Mouse (Mus musculus): Measurements from ENCODE around the gene Sema5a. TPM values are rescaled to one million over a fixed set of nuclear protein-coding genes. Genes with fewer than 3 reads are reported as not detected.

Gene Sema5a
- polyA plus RNA-seq, 1 experiment from 2014 or later = 19.6 TPM

DNA sequence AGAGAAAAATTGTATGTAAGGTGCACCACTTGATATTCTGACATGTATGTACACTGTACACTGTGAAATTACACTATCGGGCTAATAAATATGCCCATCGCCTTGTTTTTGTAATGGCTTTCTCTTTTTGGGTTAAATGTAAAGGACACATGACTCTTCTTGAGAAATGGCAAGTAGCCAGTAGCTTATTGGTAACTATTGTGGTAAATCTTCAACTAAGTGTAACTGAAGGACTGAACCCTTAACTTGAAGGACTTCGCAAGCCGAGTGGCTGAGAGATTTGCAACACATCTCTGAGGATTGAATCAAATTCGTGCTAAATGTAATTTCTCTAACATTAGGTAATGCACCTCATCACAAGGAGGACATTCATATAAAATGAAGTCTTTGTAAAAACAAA is 349.1 kb downstream of the Sema5a start:
- no peak overlapping the region for H3K27ac ChIP-seq
- H3K4me2 ChIP-seq = no peak overlapping the region
- no peaks in the 10 kb centered on the region for H3K27me3 ChIP-seq
- no peaks in the 10 kb centered on the region for H3K9me3 ChIP-seq (replicated peaks)
- H3K9ac ChIP-seq = no peak overlapping the region
- H3K4me1 ChIP-seq = peaks cover 19% of the 10 kb centered on the region
- H3K36me3 ChIP-seq (ENCODE audit: poor library complexity, severe bottlenecking) = no peaks in the 10 kb centered on the region
- no peak overlapping the region for H3K4me3 ChIP-seq
- WGBS = 96% methylated on average over 5 of the region's 5 CpGs
- no peak for ATAC-seq

DNA sequence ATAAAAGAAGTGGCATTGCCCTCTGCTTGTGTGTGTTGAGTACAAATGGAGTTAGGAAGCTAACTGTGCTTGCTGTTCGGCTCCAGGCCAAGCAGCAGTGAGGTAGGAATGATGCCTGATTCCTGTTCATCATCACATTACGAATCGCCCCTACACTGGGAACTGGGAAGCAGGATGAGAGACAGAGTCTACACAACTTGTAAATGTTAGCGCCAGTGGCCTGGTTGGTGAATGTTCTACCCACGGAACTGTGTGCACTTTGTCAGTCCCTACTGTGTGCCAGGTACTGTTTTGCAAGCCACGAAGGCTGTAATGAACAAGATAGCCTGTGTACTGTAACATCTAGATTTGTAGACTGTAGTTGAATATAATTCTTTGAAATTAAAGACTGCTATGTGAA is 352.0 kb downstream of the Sema5a start:
- Histone ChIP-seq H3K4me3 (no peak overlapping the region), H3K4me2 (no peak overlapping the region), H3K27ac (peak overlapping the region; percentile 44; the same call in 1 of the 2 replicates), H3K4me1 (peaks cover 19% of the 10 kb centered on the region), H3K36me3 (ENCODE audit: poor library complexity, severe bottlenecking) (no peaks in the 10 kb centered on the region), H3K9me3 (replicated peaks) (no peaks in the 10 kb centered on the region), H3K27me3 (no peaks in the 10 kb centered on the region), H3K9ac (no peak overlapping the region)
- 76% methylated on average over 6 of the region's 6 CpGs for WGBS
- ATAC-seq = no peak

DNA sequence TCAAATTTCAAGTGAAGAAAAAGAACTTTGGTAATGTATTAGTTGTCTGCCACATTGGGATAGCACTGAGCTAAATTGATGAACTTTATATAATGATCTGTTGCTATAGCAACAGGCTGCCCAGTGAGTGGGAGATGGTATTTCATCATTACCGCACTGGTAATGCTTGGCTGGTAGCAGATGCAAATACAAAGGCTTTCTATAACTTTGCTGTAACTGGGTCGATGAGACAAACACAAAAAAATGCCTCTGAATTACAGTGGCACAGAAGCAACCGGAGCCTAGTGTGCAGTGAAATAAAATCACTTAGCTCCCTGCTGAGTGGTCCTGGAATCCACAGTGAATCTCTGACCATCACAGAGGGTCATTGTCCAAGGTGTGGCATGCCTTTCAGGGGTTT is 352.6 kb downstream of the Sema5a start:
- H3K27me3 ChIP-seq = no peaks in the 10 kb centered on the region
- no peaks in the 10 kb centered on the region for H3K36me3 ChIP-seq (ENCODE audit: poor library complexity, severe bottlenecking)
- peaks cover 19% of the 10 kb centered on the region for H3K4me1 ChIP-seq
- H3K9ac ChIP-seq = no peak overlapping the region
- WGBS = 5% methylated on average over 3 of the region's 3 CpGs
- H3K4me2 ChIP-seq = no peak overlapping the region
- H3K4me3 ChIP-seq = no peak overlapping the region
- peak overlapping the region; percentile 54; the same call in 1 of the 2 replicates for H3K27ac ChIP-seq
- ATAC-seq = peak; percentile 80; the same call in 1 of the 2 replicates
- no peaks in the 10 kb centered on the region for H3K9me3 ChIP-seq (replicated peaks)

DNA sequence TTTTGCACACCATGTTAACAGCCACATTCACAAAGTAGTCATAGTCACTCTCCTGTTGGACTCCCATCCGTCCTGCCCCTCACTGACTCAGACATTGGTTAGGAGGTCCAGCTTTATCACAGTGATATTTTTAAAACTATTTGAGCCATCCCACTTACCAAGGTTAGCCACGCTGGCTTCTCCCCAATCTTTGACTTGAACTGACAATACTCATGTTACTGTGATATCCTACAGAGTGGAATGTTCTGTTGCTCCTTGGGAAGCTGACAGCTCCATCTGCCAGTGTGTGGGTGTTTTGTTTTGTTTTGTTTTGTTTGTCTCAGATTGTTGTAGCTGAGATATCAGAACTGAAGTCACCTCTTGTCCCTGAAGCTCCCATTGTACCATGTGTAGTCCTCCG is 362.6 kb downstream of the Sema5a start:
- Histone ChIP-seq H3K27ac (no peak overlapping the region), H3K4me2 (no peak overlapping the region), H3K36me3 (ENCODE audit: poor library complexity, severe bottlenecking) (no peaks in the 10 kb centered on the region), H3K4me3 (no peak overlapping the region), H3K27me3 (no peaks in the 10 kb centered on the region), H3K9ac (no peak overlapping the region), H3K4me1 (no peaks in the 10 kb centered on the region), H3K9me3 (replicated peaks) (no peaks in the 10 kb centered on the region)
- WGBS = 85% methylated on average over 3 of the region's 3 CpGs
- no peak for ATAC-seq

DNA sequence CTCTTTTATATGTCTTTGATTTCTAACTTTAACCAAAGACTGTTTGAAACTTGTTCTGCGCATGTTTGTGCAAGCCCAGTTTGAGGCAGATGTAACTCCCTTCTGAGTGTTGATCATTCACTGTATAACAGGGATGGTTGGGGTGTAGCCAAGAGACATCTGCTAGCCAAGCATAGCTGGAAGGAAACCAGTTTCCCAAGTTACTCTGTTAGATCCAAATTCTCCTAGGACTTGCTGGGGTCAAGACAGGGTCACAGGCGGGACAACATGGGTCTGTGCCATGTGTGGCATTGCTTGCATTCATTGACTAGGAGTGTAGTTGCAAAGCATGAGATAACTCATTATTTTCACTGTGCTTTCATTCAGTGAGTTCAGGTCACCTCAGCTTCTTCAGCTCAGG is 366.2 kb downstream of the Sema5a start:
- Histone ChIP-seq H3K9me3 (replicated peaks) (no peaks in the 10 kb centered on the region), H3K4me3 (no peak overlapping the region), H3K27me3 (no peaks in the 10 kb centered on the region), H3K4me2 (no peak overlapping the region), H3K9ac (no peak overlapping the region), H3K4me1 (no peaks in the 10 kb centered on the region), H3K27ac (no peak overlapping the region), H3K36me3 (ENCODE audit: poor library complexity, severe bottlenecking) (no peaks in the 10 kb centered on the region)
- WGBS = 93% methylated on average over 2 of the region's 2 CpGs
- no peak for ATAC-seq

DNA sequence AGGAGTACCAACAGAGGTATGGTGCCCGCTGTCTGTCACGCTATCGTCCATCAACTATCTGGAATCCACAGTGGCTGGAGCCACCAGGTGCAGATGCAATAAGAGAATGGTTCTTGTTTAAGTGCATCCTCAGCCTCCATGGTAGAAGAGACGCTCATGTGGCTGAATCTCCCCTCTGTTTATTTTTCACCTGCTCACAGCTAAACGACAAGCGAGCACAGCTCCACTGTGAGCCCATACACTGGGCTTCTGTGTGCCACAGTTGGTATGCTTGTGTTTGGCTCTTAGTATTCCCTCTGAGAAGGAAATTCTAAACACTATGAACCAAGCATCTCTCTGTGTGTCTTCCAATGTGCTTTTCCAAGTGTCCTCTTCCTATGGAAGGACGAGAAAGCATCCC is 366.6 kb downstream of the Sema5a start:
- Histone ChIP-seq H3K27me3 (no peaks in the 10 kb centered on the region), H3K4me3 (no peak overlapping the region), H3K27ac (no peak overlapping the region), H3K9me3 (replicated peaks) (no peaks in the 10 kb centered on the region), H3K4me2 (no peak overlapping the region), H3K4me1 (no peaks in the 10 kb centered on the region), H3K36me3 (ENCODE audit: poor library complexity, severe bottlenecking) (no peaks in the 10 kb centered on the region), H3K9ac (no peak overlapping the region)
- no peak for ATAC-seq
- 90% methylated on average over 7 of the region's 7 CpGs for WGBS

DNA sequence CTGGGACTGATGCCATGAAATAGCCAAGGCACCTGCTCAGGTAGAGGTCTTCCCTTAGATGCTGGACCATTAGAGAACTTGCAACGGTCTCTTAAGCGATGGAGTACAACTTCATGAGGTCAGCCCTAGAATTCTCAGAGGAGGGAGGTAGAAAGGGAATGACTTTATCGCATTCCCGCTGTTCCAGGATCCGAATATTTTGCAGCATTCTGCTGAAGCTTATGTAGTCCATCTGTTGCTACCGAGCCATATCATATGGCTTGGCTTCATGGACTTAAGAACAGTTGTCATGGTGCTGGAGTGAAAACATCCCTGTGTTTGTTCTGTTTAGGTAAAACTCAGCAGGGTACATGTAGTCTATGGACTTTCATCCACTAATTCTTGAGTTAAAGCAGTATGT is 369.1 kb downstream of the Sema5a start:
- ATAC-seq = no peak
- Histone ChIP-seq H3K4me1 (no peaks in the 10 kb centered on the region), H3K36me3 (ENCODE audit: poor library complexity, severe bottlenecking) (no peaks in the 10 kb centered on the region), H3K4me2 (no peak overlapping the region), H3K4me3 (no peak overlapping the region), H3K27ac (no peak overlapping the region), H3K27me3 (no peaks in the 10 kb centered on the region), H3K9me3 (replicated peaks) (no peaks in the 10 kb centered on the region), H3K9ac (no peak overlapping the region)
- WGBS = 87% methylated on average over 6 of the region's 6 CpGs

DNA sequence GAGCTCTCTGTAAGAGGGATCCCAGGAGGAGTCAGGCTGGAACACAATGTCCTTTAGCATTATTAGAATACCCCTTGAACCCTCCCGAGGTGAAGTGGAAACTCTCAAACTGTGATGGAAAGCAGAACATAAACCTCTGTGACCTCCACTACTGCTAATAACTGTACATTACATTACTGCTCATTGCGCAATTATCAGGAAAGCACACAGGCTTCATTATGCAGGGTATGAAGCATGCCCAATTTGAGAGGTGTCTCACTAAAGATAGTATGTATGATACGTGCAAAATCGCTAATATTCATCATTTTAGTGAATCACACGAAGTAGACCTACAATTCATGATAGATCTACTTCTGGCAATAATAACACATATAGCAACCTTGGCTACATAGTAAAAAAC is 371.2 kb downstream of the Sema5a start:
- ATAC-seq = no peak
- H3K9ac ChIP-seq = no peak overlapping the region
- H3K27ac ChIP-seq = no peak overlapping the region
- H3K4me3 ChIP-seq = no peak overlapping the region
- no peak overlapping the region for H3K4me2 ChIP-seq
- 90% methylated on average over 5 of the region's 5 CpGs for WGBS
- H3K9me3 ChIP-seq (replicated peaks) = no peaks in the 10 kb centered on the region
- H3K27me3 ChIP-seq = no peaks in the 10 kb centered on the region
- no peaks in the 10 kb centered on the region for H3K36me3 ChIP-seq (ENCODE audit: poor library complexity, severe bottlenecking)
- no peaks in the 10 kb centered on the region for H3K4me1 ChIP-seq

DNA sequence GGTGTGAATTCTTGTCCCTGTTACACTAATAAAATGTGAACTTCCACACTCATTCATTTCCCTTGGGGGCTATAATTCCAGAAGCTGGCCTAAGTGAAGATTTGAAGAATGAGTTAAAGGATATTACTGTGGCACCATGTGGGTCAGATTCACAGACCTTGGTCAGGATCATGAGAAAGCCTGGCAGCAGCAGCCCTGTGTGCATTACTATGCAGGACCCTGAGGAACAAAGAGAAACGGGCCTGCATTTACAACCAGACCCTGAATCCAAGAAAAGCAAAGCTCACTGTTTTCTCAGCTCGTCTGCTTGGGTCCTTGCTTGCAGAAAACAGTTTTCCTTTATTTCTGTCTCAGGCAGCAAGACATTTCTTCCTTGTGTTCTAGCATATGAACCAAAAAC is 374.6 kb downstream of the Sema5a start:
- WGBS = 59% methylated on average over 2 of the region's 2 CpGs
- ATAC-seq = no peak
- Histone ChIP-seq H3K9ac (no peak overlapping the region), H3K4me3 (no peak overlapping the region), H3K36me3 (ENCODE audit: poor library complexity, severe bottlenecking) (no peaks in the 10 kb centered on the region), H3K4me1 (0 out of 2 replicates have a peak, but pooled peaks cover 5% of the 10 kb centered on the region), H3K27me3 (no peaks in the 10 kb centered on the region), H3K27ac (no peak overlapping the region), H3K4me2 (no peak overlapping the region), H3K9me3 (replicated peaks) (no peaks in the 10 kb centered on the region)

DNA sequence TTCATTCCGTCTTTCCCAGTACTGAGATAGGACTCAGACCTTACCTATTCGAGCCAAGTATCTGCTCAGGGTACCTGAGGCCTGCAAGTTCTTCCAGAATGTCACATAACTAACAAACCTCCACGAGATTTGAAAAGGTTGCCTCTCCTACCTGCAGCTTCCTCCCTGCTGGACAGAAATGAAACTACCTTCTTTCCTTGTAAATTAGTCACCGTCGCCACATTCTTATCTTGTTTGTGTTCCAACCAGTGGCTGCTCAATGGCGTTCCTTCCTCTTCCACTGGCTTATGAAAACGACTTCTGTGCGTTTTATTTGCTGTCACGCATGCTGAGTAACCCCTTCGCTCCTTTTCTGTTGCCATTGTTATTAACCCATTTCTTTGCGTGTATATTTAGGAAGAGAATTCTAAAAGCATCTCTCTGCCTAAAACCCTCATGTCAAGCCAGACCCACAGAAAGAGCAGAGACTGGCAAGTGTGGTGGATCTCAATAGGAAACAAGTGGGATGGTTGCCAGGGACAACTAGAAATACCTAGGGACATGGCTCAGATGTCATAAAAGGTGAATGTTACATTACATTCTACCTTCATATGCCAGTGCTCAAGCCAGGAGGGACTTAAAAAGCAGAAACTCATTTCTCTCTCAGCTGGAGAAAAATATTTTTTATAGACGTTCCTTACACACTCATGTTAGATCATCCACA is 378.6 kb downstream of the Sema5a start:
- no peak for ATAC-seq
- Histone ChIP-seq H3K27me3 (no peaks in the 10 kb centered on the region), H3K4me3 (no peak overlapping the region), H3K4me1 (0 out of 2 replicates have a peak, but pooled peaks cover 5% of the 10 kb centered on the region), H3K27ac (no peak overlapping the region), H3K4me2 (no peak overlapping the region), H3K36me3 (ENCODE audit: poor library complexity, severe bottlenecking) (peaks cover 2% of the 10 kb centered on the region; the same call in 1 of the 2 replicates), H3K9ac (no peak overlapping the region), H3K9me3 (replicated peaks) (no peaks in the 10 kb centered on the region)
- WGBS = 82% methylated on average over 12 of the region's 12 CpGs

DNA sequence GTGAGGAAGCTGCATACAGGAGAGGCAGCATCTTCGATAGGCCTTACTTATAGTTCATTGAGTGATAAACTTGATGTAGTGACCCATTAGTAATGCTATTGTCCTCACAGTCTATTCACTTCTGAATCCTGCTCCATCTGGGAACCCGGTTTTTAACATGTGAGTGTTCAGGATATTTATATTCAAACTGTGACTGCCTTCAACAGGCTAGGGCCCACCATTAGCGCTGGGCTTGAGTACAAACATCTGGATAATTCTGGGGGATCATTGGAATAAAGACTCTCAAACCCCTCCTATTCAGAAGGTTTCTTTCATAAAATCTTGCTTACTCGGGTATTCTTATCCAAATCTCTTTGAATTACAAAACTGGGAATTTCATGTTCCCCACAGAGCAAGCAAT is 379.5 kb downstream of the Sema5a start:
- no peak for ATAC-seq
- Histone ChIP-seq H3K9me3 (replicated peaks) (no peaks in the 10 kb centered on the region), H3K4me2 (no peak overlapping the region), H3K9ac (no peak overlapping the region), H3K4me1 (0 out of 2 replicates have a peak, but pooled peaks cover 5% of the 10 kb centered on the region), H3K36me3 (ENCODE audit: poor library complexity, severe bottlenecking) (peaks cover 7% of the 10 kb centered on the region; the same call in 1 of the 2 replicates), H3K27ac (no peak overlapping the region), H3K4me3 (no peak overlapping the region), H3K27me3 (no peaks in the 10 kb centered on the region)
- 27% methylated on average over 4 of the region's 4 CpGs for WGBS

DNA sequence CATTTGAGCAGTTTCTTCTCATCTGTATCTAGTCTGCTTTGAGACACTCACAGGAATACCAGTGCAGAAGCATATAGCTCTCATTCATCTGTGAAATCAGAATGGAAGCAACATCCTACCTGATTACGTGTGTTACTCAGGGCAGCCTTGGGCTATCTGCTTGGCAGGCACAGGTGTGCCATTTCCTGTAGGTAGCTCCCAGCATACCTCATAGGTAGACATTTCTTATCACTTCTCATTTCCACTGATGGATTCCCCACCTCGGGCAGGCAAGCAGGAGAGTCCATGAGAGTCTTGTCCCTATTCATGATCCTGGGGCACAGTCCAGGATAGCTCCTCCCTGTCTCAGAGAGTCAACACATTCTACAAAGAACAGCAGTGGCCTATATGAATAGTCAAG is 381.4 kb downstream of the Sema5a start:
- no peak for ATAC-seq
- H3K27ac ChIP-seq = no peak overlapping the region
- H3K9me3 ChIP-seq (replicated peaks) = no peaks in the 10 kb centered on the region
- H3K36me3 ChIP-seq (ENCODE audit: poor library complexity, severe bottlenecking) = peaks cover 7% of the 10 kb centered on the region; the same call in 1 of the 2 replicates
- H3K9ac ChIP-seq = no peak overlapping the region
- no peak overlapping the region for H3K4me2 ChIP-seq
- no peak overlapping the region for H3K4me3 ChIP-seq
- WGBS = 93% methylated on average over 2 of the region's 2 CpGs
- 0 out of 2 replicates have a peak, but pooled peaks cover 5% of the 10 kb centered on the region for H3K4me1 ChIP-seq
- no peaks in the 10 kb centered on the region for H3K27me3 ChIP-seq

DNA sequence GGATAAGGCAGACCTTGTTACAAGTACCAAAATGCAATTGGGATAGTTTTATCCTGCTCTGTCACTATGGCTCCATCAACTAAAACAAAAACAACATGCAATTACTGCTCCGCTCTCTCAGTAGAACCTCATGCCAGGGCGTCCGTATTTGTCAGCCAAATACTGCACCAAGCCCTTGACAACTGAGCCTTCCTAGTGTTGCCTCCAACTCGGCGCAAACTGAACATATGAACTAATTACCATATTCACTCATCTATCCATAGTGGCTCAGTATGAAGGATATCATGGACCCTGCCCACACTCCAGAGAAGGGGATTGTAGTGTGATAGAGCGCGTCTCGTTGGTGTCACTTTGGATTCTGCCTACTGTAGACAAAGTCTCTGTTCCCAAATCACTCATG is 389.1 kb downstream of the Sema5a start:
- 93% methylated on average over 8 of the region's 8 CpGs for WGBS
- no peak for ATAC-seq

More for the DNA sequence above, 389.1 kb downstream of the Sema5a start:
- H3K36me3 ChIP-seq (ENCODE audit: poor library complexity, severe bottlenecking) = 0 out of 2 replicates have a peak, but pooled peaks cover 6% of the 10 kb centered on the region
- no peak overlapping the region for H3K4me2 ChIP-seq
- H3K4me1 ChIP-seq = no peaks in the 10 kb centered on the region
- no peak overlapping the region for H3K4me3 ChIP-seq
- no peaks in the 10 kb centered on the region for H3K27me3 ChIP-seq
- H3K9me3 ChIP-seq (replicated peaks) = no peaks in the 10 kb centered on the region
- no peak overlapping the region for H3K9ac ChIP-seq
- no peak overlapping the region for H3K27ac ChIP-seq
